Mouse (Mus musculus) ovary, postnatal 10 days (tissue): Measurements from ENCODE around the gene Prss50.

ENCODE experiments used
- DNase-seq: peaks from one replicate; pipeline ENCODE4 v3.0.0; 2022; ENCODE audit warnings: low spot score

Gene Prss50

DNA sequence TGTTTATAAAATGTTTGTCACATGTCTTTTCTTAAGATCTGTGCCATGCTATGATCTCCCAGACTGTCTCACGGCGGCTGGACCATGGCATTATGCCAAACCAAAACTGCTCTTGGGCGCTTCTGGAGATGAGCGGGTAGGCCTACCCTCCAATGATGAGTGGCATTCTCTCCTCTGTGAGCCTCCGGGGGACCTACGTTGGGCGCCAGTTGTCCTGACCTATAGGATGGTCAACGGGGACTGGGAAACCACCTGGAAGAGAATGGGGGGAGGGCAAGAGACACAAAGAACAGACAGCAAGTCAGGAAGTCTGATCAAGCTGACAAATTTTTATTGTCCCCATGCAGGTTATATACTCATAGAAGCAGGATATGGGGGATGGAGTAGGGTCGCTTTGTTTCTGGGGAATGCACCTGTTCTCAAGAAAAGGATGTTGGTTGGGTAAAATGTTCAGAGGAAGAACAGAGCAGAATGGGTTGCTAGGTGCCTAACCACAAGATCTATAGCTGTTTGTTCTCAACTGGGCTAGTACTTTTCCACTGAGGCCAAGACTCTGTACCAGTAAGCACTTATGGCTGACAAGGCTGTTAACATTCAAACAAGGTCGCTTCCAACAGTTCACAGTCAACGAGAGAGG lies 49.6 kb downstream of the Prss50 start:
- DNase-seq: no peak

DNA sequence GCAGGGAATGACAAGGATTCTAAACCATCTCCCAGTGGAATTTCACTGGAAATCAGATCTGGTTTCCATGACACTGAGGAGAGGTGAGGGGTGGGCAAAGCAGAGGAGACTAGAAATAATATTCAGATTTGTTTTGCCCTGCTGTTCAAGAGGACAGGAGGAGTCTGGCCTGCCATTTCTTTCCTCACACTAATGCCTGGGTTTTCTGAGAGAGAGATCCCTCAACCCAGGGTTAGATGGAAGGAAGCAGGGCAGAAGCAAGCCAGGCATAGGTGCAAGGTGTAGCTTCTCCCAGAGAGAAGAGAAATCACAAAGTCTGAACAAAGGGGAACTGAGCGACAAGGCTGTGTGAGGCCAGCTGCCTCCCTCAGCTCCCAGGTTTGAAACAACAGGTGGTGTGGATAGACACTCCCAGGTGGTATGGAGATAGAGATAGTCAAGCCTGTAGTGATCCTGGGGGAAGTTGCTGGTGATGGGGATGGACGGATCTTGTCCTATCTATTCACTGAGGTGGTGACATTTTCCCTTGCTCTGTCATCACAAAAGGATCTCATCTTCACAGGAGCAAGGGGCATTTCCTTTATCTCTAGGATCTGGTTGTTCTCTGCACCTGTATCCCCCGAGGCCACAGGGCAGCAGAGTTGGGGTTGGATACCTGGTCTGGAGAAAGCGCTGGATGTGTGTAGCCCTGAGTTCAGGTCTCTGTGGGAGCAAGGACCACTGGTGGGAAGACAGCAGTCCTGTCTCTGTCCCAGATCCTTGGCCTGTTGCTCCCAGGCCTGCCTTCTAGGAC lies 50.3 kb downstream of the Prss50 start:
- DNase-seq: no peak

DNA sequence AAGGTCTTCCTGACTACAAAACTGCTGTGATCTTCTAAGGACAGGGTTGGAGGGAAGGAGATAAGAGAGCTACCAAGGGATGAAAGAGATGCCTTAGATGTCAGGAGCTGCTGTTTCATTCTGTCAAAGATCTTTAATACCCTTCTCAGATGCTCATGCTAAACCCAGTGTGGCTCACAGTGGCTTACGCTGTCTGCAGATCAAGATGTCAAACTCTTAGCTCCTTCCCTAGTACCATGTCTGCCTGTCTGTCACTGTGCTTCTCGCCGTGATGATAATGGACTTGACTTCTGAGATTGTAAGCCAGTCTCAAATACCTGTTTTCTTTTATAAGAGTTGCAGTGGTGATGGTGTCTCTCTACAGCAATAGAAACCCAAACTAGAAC lies 50.9 kb downstream of the Prss50 start:
- DNase-seq: no peak

DNA sequence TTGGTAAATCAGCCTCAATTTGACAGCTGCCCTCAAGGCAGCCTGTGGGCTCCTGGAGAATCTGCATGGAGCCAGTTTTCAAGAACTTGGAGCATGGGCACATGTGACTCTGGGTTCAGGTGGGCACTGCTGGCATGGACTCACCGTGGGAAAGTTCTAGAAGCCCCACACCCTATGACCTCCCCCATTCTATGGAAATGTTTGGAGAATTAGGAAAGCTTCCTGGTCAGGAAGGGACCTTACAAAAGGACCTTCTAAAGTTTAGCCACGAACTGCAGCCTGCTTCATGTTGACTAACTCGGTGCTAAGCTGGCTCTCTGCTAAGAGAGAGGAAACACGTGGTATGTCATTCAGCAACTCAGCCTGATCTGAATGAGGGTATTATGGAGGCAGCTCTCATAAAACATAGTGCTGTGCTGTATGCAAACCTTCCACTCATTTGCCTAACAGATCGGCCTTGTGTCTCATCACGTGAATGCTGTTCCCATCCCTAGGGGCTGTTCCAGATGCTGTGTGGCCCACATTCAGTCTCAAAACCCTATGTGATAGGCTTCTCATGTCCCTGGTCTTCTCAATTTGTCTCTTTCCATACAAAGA lies 51.7 kb downstream of the Prss50 start:
- no peak for DNase-seq
